Mouse (Mus musculus): ENCODE measurements at regions not wholly inside any gene's neighbourhood (a gene's known extent, or its start where the extent isn't known, plus 50 kb on each side); places are given as distances from the start of the nearest gene placed in this dataset.

DNA sequence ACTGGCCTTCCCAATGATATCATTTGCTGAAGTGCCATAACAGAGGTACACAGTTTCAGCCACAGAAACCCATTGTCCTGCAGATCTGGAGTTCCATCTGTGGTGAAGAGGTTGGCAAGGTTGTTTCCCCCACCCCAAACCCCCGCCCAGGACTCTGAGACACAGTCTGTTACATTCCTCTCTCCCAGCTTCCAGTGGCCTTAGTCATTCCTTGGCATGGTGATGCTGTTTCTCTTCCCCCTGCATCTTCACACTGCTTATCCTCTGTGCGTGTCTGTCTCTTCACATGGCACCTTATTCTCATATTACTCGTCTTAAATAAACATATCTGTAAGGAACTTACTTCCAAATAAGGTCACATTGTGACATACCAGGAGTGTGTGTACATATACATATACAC is 206.5 kb downstream of the Nfkbiz start:
- TF ChIP-seq POLR2A (IDR thresholded peaks at IDR 0.05; ENCODE audit: insufficient read depth, low read depth, low read length): no peak
- no peak for TF ChIP-seq CTCF (IDR thresholded peaks at IDR 0.05; ENCODE audit: insufficient read depth, low read depth, low read length)

Data from olfactory bulb, adult 2 months (tissue).